Mouse (Mus musculus) midbrain, postnatal 0 days (tissue): Measurements from ENCODE around the gene Glyat. TPM values are rescaled to one million over a fixed set of nuclear protein-coding genes. Genes with fewer than 3 reads are reported as not detected.
A peak's percentile ranks its signal among the peaks of the same experiment; 100 is the strongest.

Source experiments
- ATAC-seq: fragments of 200-750 bp; cut with Nextera tagmentation; 2 replicates; pipeline ENCODE4 v1.8.0; 2017; ENCODE audit warnings: moderate number of reproducible peaks, mild to moderate bottlenecking, moderate TSS enrichment, moderate library complexity; ENCODE audit not compliant: low FRiP score
- DNase-seq: peaks from one replicate; pipeline ENCODE4 v3.0.0-alpha.2; 2015; ENCODE audit warnings: low spot score
- H3K27ac ChIP-seq: fragments of 300-500 bp; sonication (generic); 2 replicates; pipeline ENCODE4 v1.5.1; 2014; ENCODE audit warnings: low read depth, mild to moderate bottlenecking, low read length, mixed read lengths
- H3K27me3 ChIP-seq: fragments of 300-500 bp; sonication (generic); 2 replicates; pipeline ENCODE4 v1.6.1; 2014; ENCODE audit warnings: low read length, control low read depth, mixed read lengths; ENCODE audit not compliant: insufficient read depth
- H3K36me3 ChIP-seq: fragments of 300-500 bp; sonication (generic); 2 replicates; pipeline ENCODE4 v1.6.1; 2014; ENCODE audit warnings: low read length, control low read depth, mixed read lengths; ENCODE audit not compliant: insufficient read depth
- H3K4me1 ChIP-seq: fragments of 300-500 bp; sonication (generic); 2 replicates; pipeline ENCODE4 v1.6.1; 2014; ENCODE audit warnings: mild to moderate bottlenecking, control low read depth, antibody characterized with exemption, low read length, mixed read lengths; ENCODE audit not compliant: insufficient read depth
- H3K4me2 ChIP-seq: fragments of 300-500 bp; sonication (generic); 2 replicates; pipeline ENCODE4 v1.6.1; 2014; ENCODE audit warnings: low read depth, mild to moderate bottlenecking, low read length, mixed read lengths; ENCODE audit not compliant: poor library complexity, severe bottlenecking
- H3K4me3 ChIP-seq: fragments of 300-500 bp; sonication (generic); 2 replicates; pipeline ENCODE4 v1.5.1; 2014; ENCODE audit warnings: low read depth, mild to moderate bottlenecking, low read length, moderate library complexity
- H3K9ac ChIP-seq: fragments of 300-500 bp; sonication (generic); replicated peaks from 2 replicates; pipeline ENCODE4 v1.6.1; 2014; ENCODE audit warnings: mild to moderate bottlenecking, low read length, moderate library complexity, mixed read lengths; ENCODE audit not compliant: poor library complexity, severe bottlenecking
- H3K9me3 ChIP-seq: fragments of 300-500 bp; sonication (generic); 2 replicates; pipeline ENCODE4 v1.6.1; 2016; ENCODE audit warnings: low read length, control low read depth
- CTCF ChIP-seq: IDR thresholded peaks from 2 replicates; pipeline ENCODE4 v1.5.1; 2016; ENCODE audit warnings: antibody characterized with exemption, mild to moderate bottlenecking
- WGBS: fragments of 180-500 bp; shearing (Covaris S2); extraction: QIAGEN DNeasy Blood & Tissue Kit; methylation state at CpG from one replicate; pipeline ENCODE4 v1.1.7; 2014; 5-methylcytosine and 5-hydroxymethylcytosine counted together
- polyA plus RNA-seq: library from polyadenylated mRNA; unstranded; fragments of >200 nt; fragmentation: Nextera tagmentation; extraction: Ambion mirVana; gene quantifications from 2 replicates; pipeline ENCODE4 v1.2.1, GENCODE M21; 2015
- total RNA-seq: library from RNA; depleted of rRNA; stranded (reverse); fragments of >200 nt; gene quantifications from 2 replicates; pipeline ENCODE4 v1.2.3, GENCODE M21; 2014; rRNA removed

Glyat gene
- total RNA-seq, result not detected in 2 replicates
- polyA plus RNA-seq, result not detected in 2 replicates

GRCm38 (mm10) chr19:12633176-12633575, at the start of gene Glyat:
Gene Glyat (plus strand): TSS chr19:12633308.
- Histone ChIP-seq H3K27me3 (no peaks in the 10 kb centered on the region), H3K4me3 (no peak within 1 kb of the TSS), H3K4me1 (no peaks in the 10 kb centered on the region), H3K9me3 (no peaks in the 10 kb centered on the region), H3K27ac (no peak within 1 kb of the TSS), H3K4me2 (no peak within 1 kb of the TSS), H3K36me3 (no peaks in the 10 kb centered on the region), H3K9ac (no peak within 1 kb of the TSS)
- DNase-seq, result no peak
- no peak for TF ChIP-seq CTCF
- 80% methylated on average over 4 of the region's 4 CpGs for WGBS
- no peak for ATAC-seq

GRCm38 (mm10) chr19:12585310-12585709, 47.8 kb upstream of the Glyat start:
- ATAC-seq, result no peak
- no peak overlapping the region for H3K27ac ChIP-seq
- no peak for DNase-seq
- no peaks in the 10 kb centered on the region for H3K4me1 ChIP-seq
- H3K4me3 ChIP-seq, result no peak overlapping the region
- no peaks in the 10 kb centered on the region for H3K27me3 ChIP-seq
- H3K36me3 ChIP-seq, result no peaks in the 10 kb centered on the region
- 85% methylated on average over 4 of the region's 4 CpGs for WGBS
- no peak overlapping the region for H3K4me2 ChIP-seq
- no peak overlapping the region for H3K9ac ChIP-seq
- H3K9me3 ChIP-seq, result no peaks in the 10 kb centered on the region
- no peak for TF ChIP-seq CTCF

- H3K27me3 ChIP-seq, result no peaks in the 10 kb centered on the region
- H3K4me3 ChIP-seq, result no peak overlapping the region
- H3K9ac ChIP-seq, result no peak overlapping the region
- ATAC-seq (peak; percentile 42), DNase-seq (peak; percentile 84)
- TF ChIP-seq CTCF, result peak; percentile 91
- no peak overlapping the region for H3K27ac ChIP-seq
- no peaks in the 10 kb centered on the region for H3K36me3 ChIP-seq
- H3K4me1 ChIP-seq, result peaks cover 1% of the 10 kb centered on the region; the same call in 1 of the 2 replicates
- H3K9me3 ChIP-seq, result no peaks in the 10 kb centered on the region
- WGBS, result 4% methylated on average over 1 of the region's 1 CpGs
- H3K4me2 ChIP-seq, result no peak overlapping the region
Measured at GRCm38 (mm10) chr19:12591908-12592307, 41.2 kb upstream of the Glyat start.

- no peak for ATAC-seq
- WGBS, result 50% methylated on average over 2 of the region's 2 CpGs
- H3K27ac ChIP-seq, result 0 out of 2 replicates have a peak overlapping the region, but pooled peaks have one; percentile 89
Measured at GRCm38 (mm10) chr19:12595135-12595529, 38.0 kb upstream of the Glyat start.

GRCm38 (mm10) chr19:12595530-12596289, 37.4 kb upstream of the Glyat start:
- DNase-seq, result peak; percentile 95
- peak overlapping the region; percentile 89 for H3K9ac ChIP-seq
- ATAC-seq, result peak; percentile 94
- peak; percentile 71 for TF ChIP-seq CTCF
- H3K4me1 ChIP-seq, result peaks cover 3% of the 10 kb centered on the region; the same call in 1 of the 2 replicates
- H3K4me2 ChIP-seq, result peak overlapping the region; percentile 57
- no peaks in the 10 kb centered on the region for H3K9me3 ChIP-seq
- H3K27me3 ChIP-seq, result no peaks in the 10 kb centered on the region
- peak overlapping the region; percentile 76 for H3K4me3 ChIP-seq
- H3K27ac ChIP-seq, result peak overlapping the region; percentile 89
- under 1% methylated on average over 48 of the region's 49 CpGs for WGBS
- H3K36me3 ChIP-seq, result no peaks in the 10 kb centered on the region

More at GRCm38 (mm10) chr19:12595135-12595529, 38.0 kb upstream of the Glyat start:
- H3K27me3 ChIP-seq, result no peaks in the 10 kb centered on the region
- H3K4me2 ChIP-seq, result peak overlapping the region; percentile 57
- TF ChIP-seq CTCF, result no peak
- H3K9me3 ChIP-seq, result no peaks in the 10 kb centered on the region
- H3K4me1 ChIP-seq, result peaks cover 3% of the 10 kb centered on the region; the same call in 1 of the 2 replicates
- DNase-seq, result no peak
- no peak overlapping the region for H3K9ac ChIP-seq
- H3K4me3 ChIP-seq, result peak overlapping the region; percentile 76
- no peaks in the 10 kb centered on the region for H3K36me3 ChIP-seq
